In genomic region chr7:101347767-101348270, GRCm38 (mm10) we compare ENCODE assay signal across 8 mouse cellular contexts. TPM values are rescaled to one million over a fixed set of nuclear protein-coding genes. Genes with fewer than 3 reads are reported as not detected.
DNase-seq lines count a peak whose midpoint lies in the region; ATAC-seq and TF ChIP-seq lines count a peak whose summit lies in the region.

Arap1 (plus strand) TSS chr7:101348067.

- peak within 1 kb of the TSS; percentile 91 for H3K4me3 ChIP-seq in bone marrow macrophage, adult 2 months (ENCODE audit: insufficient read depth, low read length)
- peak within 1 kb of the TSS; percentile 48 for H3K4me3 ChIP-seq in hindbrain, embryonic 12.5 days
- H3K4me3 ChIP-seq in small intestine, adult 2 months (ENCODE audit: low read depth, low read length) = peak within 1 kb of the TSS; percentile 87

- no peaks in the 10 kb centered on the region for H3K36me3 ChIP-seq in hindbrain, embryonic 12.5 days
- H3K36me3 ChIP-seq in small intestine, adult 2 months (ENCODE audit: control insufficient read depth, insufficient read depth, low read length) = peaks cover 31% of the 10 kb centered on the region

- peak within 1 kb of the TSS; percentile 62 for H3K9ac ChIP-seq in hindbrain, embryonic 12.5 days

- no peaks in the 10 kb centered on the region for H3K9me3 ChIP-seq in hindbrain, embryonic 12.5 days (replicated peaks)

- no peak for TF ChIP-seq CTCF in bone marrow macrophage, adult 2 months (IDR thresholded peaks at IDR 0.05; ENCODE audit: low read depth, low read length)
- TF ChIP-seq CTCF in small intestine, adult 2 months (IDR thresholded peaks at IDR 0.05; ENCODE audit: extremely low read depth, insufficient read length, insufficient replicate concordance, low read depth, low read length) = no peak

- DNase-seq in cerebellum, postnatal 14 days = peak; percentile 46 to 51
- DNase-seq in cerebellum, adult 9-10 months = no peak
- DNase-seq in forelimb bud, embryonic 11.5 days (ENCODE audit: low read depth, low spot score) = peak; percentile 23
- DNase-seq in layer of hippocampus, postnatal 36 days = no peak
- peak; percentile 79 to 83 for DNase-seq in lung, postnatal 4 days

- H3K4me2 ChIP-seq in hindbrain, embryonic 12.5 days (replicated peaks) = peak within 1 kb of the TSS; percentile 91

- peaks cover 27% of the 10 kb centered on the region for H3K4me1 ChIP-seq in bone marrow macrophage, adult 2 months (ENCODE audit: control insufficient read depth, insufficient read depth, low read length)
- peaks cover 10% of the 10 kb centered on the region for H3K4me1 ChIP-seq in hindbrain, embryonic 12.5 days
- peaks cover 5% of the 10 kb centered on the region for H3K4me1 ChIP-seq in small intestine, adult 2 months (ENCODE audit: control insufficient read depth, insufficient read depth, insufficient read length, low read length)

- WGBS in hindbrain, embryonic 12.5 days = under 1% methylated on average over 34 of the region's 35 CpGs
- WGBS in small intestine, adult 2 months = 1% methylated on average over 35 of the region's 35 CpGs

- peak within 1 kb of the TSS; percentile 16; the same call in 1 of the 2 replicates for H3K27ac ChIP-seq in bone marrow macrophage, adult 2 months (ENCODE audit: insufficient read depth, low read depth, low read length)
- no peak within 1 kb of the TSS for H3K27ac ChIP-seq in hindbrain, embryonic 12.5 days
- H3K27ac ChIP-seq in small intestine, adult 2 months (ENCODE audit: insufficient read depth, low read depth, low read length) = peak within 1 kb of the TSS; percentile 51

- H3K27me3 ChIP-seq in hindbrain, embryonic 12.5 days = peaks cover 22% of the 10 kb centered on the region
- no peaks in the 10 kb centered on the region for H3K27me3 ChIP-seq in small intestine, adult 2 months (ENCODE audit: control insufficient read depth, insufficient read depth, low read length)

- ATAC-seq in hindbrain, embryonic 12.5 days (ENCODE audit: low FRiP score) = peak; percentile 42

- peak; percentile 70; the same call in 1 of the 2 replicates for TF ChIP-seq POLR2A in bone marrow macrophage, adult 2 months (IDR thresholded peaks at IDR 0.05; ENCODE audit: borderline replicate concordance, low read depth, low read length)
- TF ChIP-seq POLR2A in small intestine, adult 2 months (IDR thresholded peaks at IDR 0.05; ENCODE audit: low read depth, low read length) = no peak

RNA-seq across cellular contexts. Expression of gene Arap1, which starts in this region (rescaled TPM):
- polyA plus RNA-seq in bone marrow macrophage, adult 2 months (2012; ENCODE audit: insufficient read depth, insufficient read length, missing spikeins) = 326 and 363 TPM in 2 replicates
- polyA plus RNA-seq in hindbrain, embryonic 12.5 days (2016; fragmentation: Nextera tagmentation; extraction: Ambion mirVana) = 17.2 and 26.9 TPM in 2 replicates
- total RNA-seq in layer of hippocampus, postnatal 36 days (2021) = 10 to 100 TPM; 20.1 to 20.8 TPM
- 45.7 and 61.7 TPM in 2 replicates for polyA plus RNA-seq in small intestine, adult 2 months (2012; rRNA removed)

Comparison
In these comparisons a context has a peak if more than half of its experiments do, and no peak if none do; other contexts are left out.
1. DNase-seq: peak in cerebellum, postnatal 14 days (2 of 2), forelimb bud, embryonic 11.5 days (single experiment) and lung, postnatal 4 days (2 of 2); none in cerebellum, adult 9-10 months (single experiment) and layer of hippocampus, postnatal 36 days (0 of 2).
2. Peak in every context shown above with its lines, with median percentiles within 50 percentile points of each other: H3K4me3 ChIP-seq.